Mouse (Mus musculus) cerebellum, adult 2 months (tissue): ENCODE results near the gene Piezo1.
A peak's percentile ranks its signal among the peaks of the same experiment; 100 is the strongest.

Source experiments
- CTCF ChIP-seq: fragments of 200-500 bp; IDR thresholded peaks from 2 replicates; pipeline ENCODE4 v1.5.1; 2011; ENCODE audit warnings: low read depth, mild to moderate bottlenecking, control low read depth, low read length, moderate library complexity, borderline replicate concordance; ENCODE audit not compliant: insufficient read depth
- POLR2A ChIP-seq: fragments of 200-500 bp; IDR thresholded peaks from 2 replicates; pipeline ENCODE4 v1.6.1; 2011; ENCODE audit warnings: low read length, control low read depth, borderline replicate concordance; ENCODE audit not compliant: insufficient read depth

DNA sequence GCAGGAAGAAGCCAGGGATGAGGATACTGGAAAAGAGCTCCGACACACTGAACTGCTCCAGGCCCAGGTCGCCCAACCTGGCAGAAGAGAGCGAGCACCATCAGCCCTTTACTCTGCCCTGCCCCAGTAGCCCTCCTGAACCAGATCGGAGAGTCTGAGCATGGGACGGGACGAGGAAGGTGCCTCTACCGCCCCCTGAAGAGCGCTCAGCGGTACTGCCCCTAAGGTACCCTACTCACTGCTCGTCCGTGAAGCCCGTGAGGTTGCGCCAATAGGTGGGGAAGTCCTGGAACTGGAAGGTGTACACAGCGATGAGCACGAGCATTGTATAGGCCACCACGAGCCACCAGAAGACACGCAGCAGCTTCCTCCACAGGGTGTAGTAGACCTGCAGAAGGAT is 53.2 kb downstream of the Piezo1 start:
- TF ChIP-seq POLR2A: no peak
- TF ChIP-seq CTCF: peak; percentile 28; the same call in 1 of the 2 replicates
